Mouse (Mus musculus) heart, embryonic 15.5 days (tissue): ENCODE data around the gene Ap3b1. TPM values are rescaled to one million over a fixed set of nuclear protein-coding genes. Genes with fewer than 3 reads are reported as not detected.
"Not testable (repeated sequence)": the region's sequence is repeated elsewhere in the genome, so short reads cannot be mapped to it uniquely, and the experiment has no call there.

Source experiments
- ATAC-seq: fragments of 200-750 bp; cut with Nextera tagmentation; replicated peaks from 2 replicates; pipeline ENCODE4 v1.8.0; 2017; ENCODE audit warnings: low read depth, moderate TSS enrichment; ENCODE audit not compliant: insufficient number of reproducible peaks, insufficient read depth, low FRiP score
- H3K27ac ChIP-seq: fragments of 300-500 bp; sonication (generic); 2 replicates; pipeline ENCODE4 v1.5.1; 2015; ENCODE audit warnings: mild to moderate bottlenecking, inconsistent platforms
- H3K27me3 ChIP-seq: fragments of 300-500 bp; sonication (generic); 2 replicates; pipeline ENCODE4 v1.6.1; 2015; ENCODE audit warnings: inconsistent platforms
- H3K36me3 ChIP-seq: fragments of 300-500 bp; sonication (generic); 2 replicates; pipeline ENCODE4 v1.6.1; 2015; ENCODE audit warnings: mild to moderate bottlenecking, inconsistent platforms
- H3K4me1 ChIP-seq: fragments of 300-500 bp; sonication (generic); replicated peaks from 2 replicates; pipeline ENCODE4 v1.6.1; 2015; ENCODE audit warnings: inconsistent platforms
- H3K4me2 ChIP-seq: fragments of 300-500 bp; sonication (generic); 2 replicates; pipeline ENCODE4 v1.6.1; 2015; ENCODE audit warnings: inconsistent platforms, mild to moderate bottlenecking, moderate library complexity
- H3K4me3 ChIP-seq: fragments of 300-500 bp; sonication (generic); 2 replicates; pipeline ENCODE4 v1.5.1; 2015; ENCODE audit warnings: mild to moderate bottlenecking, inconsistent platforms
- H3K9ac ChIP-seq: fragments of 300-500 bp; sonication (generic); 2 replicates; pipeline ENCODE4 v1.6.1; 2015; ENCODE audit warnings: mild to moderate bottlenecking, inconsistent platforms
- H3K9me3 ChIP-seq: fragments of 300-500 bp; sonication (generic); replicated peaks from 2 replicates; pipeline ENCODE4 v1.6.1; 2016; ENCODE audit warnings: inconsistent platforms
- WGBS: fragments of 180-500 bp; shearing (Covaris S2); methylation state at CpG from one replicate; pipeline ENCODE4 v1.1.7; 2015; ENCODE audit warnings: mixed read lengths; 5-methylcytosine and 5-hydroxymethylcytosine counted together
- polyA plus RNA-seq: library from polyadenylated mRNA; unstranded; fragments of >200 nt; fragmentation: Nextera tagmentation; extraction: Ambion mirVana; gene quantifications from 2 replicates; pipeline ENCODE4 v1.2.1, GENCODE M21; 2015

Gene Ap3b1
- polyA plus RNA-seq, 1 experiment from 2014 or later, result 29.1 TPM

- Histone ChIP-seq H3K4me2 (no peak overlapping the region), H3K36me3 (no peaks in the 10 kb centered on the region), H3K4me3 (no peak overlapping the region), H3K4me1 (peaks cover 8% of the 10 kb centered on the region), H3K9ac (no peak overlapping the region), H3K9me3 (no peaks in the 10 kb centered on the region), H3K27ac (no peak overlapping the region), H3K27me3 (no peaks in the 10 kb centered on the region)
- 51% methylated on average over 3 of the region's 3 CpGs for WGBS
- ATAC-seq, result no peak
These were observed 4.2 kb upstream of the Ap3b1 start for GRCm38 (mm10) chr13:94354584-94354983.

- under 1% methylated on average over 9 of the region's 9 CpGs for WGBS
- ATAC-seq, result peak; percentile 63; the same call in 1 of the 2 replicates
- Histone ChIP-seq H3K9me3 (no peaks in the 10 kb centered on the region), H3K9ac (peak overlapping the region; percentile 86), H3K36me3 (no peaks in the 10 kb centered on the region), H3K4me3 (peak overlapping the region; percentile 93), H3K27me3 (no peaks in the 10 kb centered on the region), H3K4me1 (peaks cover 17% of the 10 kb centered on the region), H3K27ac (peak overlapping the region; percentile 96), H3K4me2 (peak overlapping the region; percentile 91)
These were observed 709 bp upstream of the Ap3b1 start for GRCm38 (mm10) chr13:94358101-94358400.

- Histone ChIP-seq H3K9me3 (no peaks in the 10 kb centered on the region), H3K27me3 (no peaks in the 10 kb centered on the region), H3K27ac (peak overlapping the region; percentile 96), H3K9ac (peak overlapping the region; percentile 86), H3K36me3 (no peaks in the 10 kb centered on the region), H3K4me2 (peak overlapping the region; percentile 91), H3K4me1 (peaks cover 17% of the 10 kb centered on the region), H3K4me3 (peak overlapping the region; percentile 93)
- no peak; the same call in 1 of the 2 replicates for ATAC-seq
- WGBS, result 15% methylated on average over 25 of the region's 25 CpGs
These were observed 641 bp downstream of the Ap3b1 start for GRCm38 (mm10) chr13:94359282-94359920.

GRCm38 (mm10) chr13:94361013-94361580, 2.3 kb downstream of the Ap3b1 start:
- peaks cover 28% of the 10 kb centered on the region for H3K4me1 ChIP-seq
- 72% methylated on average over 10 of the region's 10 CpGs for WGBS
- H3K4me3 ChIP-seq, H3K27me3 ChIP-seq, H3K4me2 ChIP-seq, ATAC-seq, H3K9me3 ChIP-seq, H3K27ac ChIP-seq, H3K36me3 ChIP-seq, H3K9ac ChIP-seq: not testable (repeated sequence)

GRCm38 (mm10) chr13:94364336-94364735, 5.6 kb downstream of the Ap3b1 start:
- Histone ChIP-seq H3K27ac (no peak overlapping the region), H3K27me3 (no peaks in the 10 kb centered on the region), H3K9ac (no peak overlapping the region), H3K9me3 (no peaks in the 10 kb centered on the region), H3K4me1 (peaks cover 22% of the 10 kb centered on the region), H3K4me2 (no peak overlapping the region), H3K36me3 (no peaks in the 10 kb centered on the region), H3K4me3 (no peak overlapping the region)
- no peak for ATAC-seq
- WGBS, result 83% methylated on average over 2 of the region's 2 CpGs

- no peaks in the 10 kb centered on the region for H3K36me3 ChIP-seq
- no peaks in the 10 kb centered on the region for H3K27me3 ChIP-seq
- no peak overlapping the region for H3K4me3 ChIP-seq
- H3K4me2 ChIP-seq, result no peak overlapping the region
- H3K9me3 ChIP-seq, result no peaks in the 10 kb centered on the region
- no peak overlapping the region for H3K27ac ChIP-seq
- no peak for ATAC-seq
- 59% methylated on average over 13 of the region's 13 CpGs for WGBS
- H3K9ac ChIP-seq, result no peak overlapping the region
- peaks cover 12% of the 10 kb centered on the region for H3K4me1 ChIP-seq
These were observed 6.5 kb downstream of the Ap3b1 start for GRCm38 (mm10) chr13:94365108-94365907.

GRCm38 (mm10) chr13:94367869-94368268, 9.1 kb downstream of the Ap3b1 start:
- H3K9ac ChIP-seq, result no peak overlapping the region
- no peak overlapping the region for H3K4me3 ChIP-seq
- H3K27me3 ChIP-seq, result no peaks in the 10 kb centered on the region
- H3K4me2 ChIP-seq, result no peak overlapping the region
- no peak for ATAC-seq
- H3K4me1 ChIP-seq, result peaks cover 10% of the 10 kb centered on the region
- no peaks in the 10 kb centered on the region for H3K36me3 ChIP-seq
- no peak overlapping the region for H3K27ac ChIP-seq
- H3K9me3 ChIP-seq, result no peaks in the 10 kb centered on the region
- WGBS, result 96% methylated on average over 2 of the region's 2 CpGs

- no peaks in the 10 kb centered on the region for H3K36me3 ChIP-seq
- H3K9ac ChIP-seq, result no peak overlapping the region
- H3K4me3 ChIP-seq, result no peak overlapping the region
- H3K27ac ChIP-seq, result no peak overlapping the region
- WGBS, result 86% methylated on average over 10 of the region's 10 CpGs
- no peak overlapping the region for H3K4me2 ChIP-seq
- peaks cover 2% of the 10 kb centered on the region for H3K4me1 ChIP-seq
- no peaks in the 10 kb centered on the region for H3K27me3 ChIP-seq
- no peak for ATAC-seq
- no peaks in the 10 kb centered on the region for H3K9me3 ChIP-seq
These were observed 11.8 kb downstream of the Ap3b1 start for GRCm38 (mm10) chr13:94370521-94370920.

GRCm38 (mm10) chr13:94372066-94372465, 13.3 kb downstream of the Ap3b1 start:
- Histone ChIP-seq H3K36me3 (no peaks in the 10 kb centered on the region), H3K9ac (no peak overlapping the region), H3K4me3 (no peak overlapping the region), H3K9me3 (no peaks in the 10 kb centered on the region), H3K27me3 (no peaks in the 10 kb centered on the region), H3K4me1 (no peaks in the 10 kb centered on the region; the same call in 1 of the 2 replicates), H3K27ac (no peak overlapping the region), H3K4me2 (no peak overlapping the region)
- ATAC-seq, result no peak
- WGBS, result 68% methylated on average over 7 of the region's 7 CpGs

GRCm38 (mm10) chr13:94374131-94374530, 15.4 kb downstream of the Ap3b1 start:
- peaks cover 8% of the 10 kb centered on the region for H3K4me1 ChIP-seq
- H3K4me3 ChIP-seq, result no peak overlapping the region
- no peak for ATAC-seq
- H3K36me3 ChIP-seq, result no peaks in the 10 kb centered on the region
- H3K27ac ChIP-seq, result no peak overlapping the region
- WGBS, result 95% methylated on average over 3 of the region's 3 CpGs
- no peak overlapping the region for H3K9ac ChIP-seq
- H3K27me3 ChIP-seq, result no peaks in the 10 kb centered on the region
- H3K4me2 ChIP-seq, result no peak overlapping the region
- no peaks in the 10 kb centered on the region for H3K9me3 ChIP-seq

GRCm38 (mm10) chr13:94375526-94376390, 17.0 kb downstream of the Ap3b1 start:
- 82% methylated on average over 7 of the region's 7 CpGs for WGBS
- no peak overlapping the region for H3K4me2 ChIP-seq
- H3K27ac ChIP-seq, result no peak overlapping the region
- H3K27me3 ChIP-seq, result no peaks in the 10 kb centered on the region
- no peak for ATAC-seq
- H3K4me1 ChIP-seq, result peaks cover 8% of the 10 kb centered on the region
- H3K9me3 ChIP-seq, result no peaks in the 10 kb centered on the region
- H3K36me3 ChIP-seq, result no peaks in the 10 kb centered on the region
- no peak overlapping the region for H3K9ac ChIP-seq
- no peak overlapping the region for H3K4me3 ChIP-seq
